Mouse (Mus musculus) bone marrow macrophage, adult 2 months (primary cell): ENCODE data around the gene Nav2.

Source experiments
- CTCF ChIP-seq: IDR thresholded peaks from 2 replicates; pipeline ENCODE4 v1.5.1; 2012; ENCODE audit warnings: low read depth, mild to moderate bottlenecking, low read length, moderate library complexity
- POLR2A ChIP-seq: IDR thresholded peaks from 2 replicates; pipeline ENCODE4 v1.6.1; 2012; ENCODE audit warnings: mild to moderate bottlenecking, low read depth, low read length, borderline replicate concordance

DNA sequence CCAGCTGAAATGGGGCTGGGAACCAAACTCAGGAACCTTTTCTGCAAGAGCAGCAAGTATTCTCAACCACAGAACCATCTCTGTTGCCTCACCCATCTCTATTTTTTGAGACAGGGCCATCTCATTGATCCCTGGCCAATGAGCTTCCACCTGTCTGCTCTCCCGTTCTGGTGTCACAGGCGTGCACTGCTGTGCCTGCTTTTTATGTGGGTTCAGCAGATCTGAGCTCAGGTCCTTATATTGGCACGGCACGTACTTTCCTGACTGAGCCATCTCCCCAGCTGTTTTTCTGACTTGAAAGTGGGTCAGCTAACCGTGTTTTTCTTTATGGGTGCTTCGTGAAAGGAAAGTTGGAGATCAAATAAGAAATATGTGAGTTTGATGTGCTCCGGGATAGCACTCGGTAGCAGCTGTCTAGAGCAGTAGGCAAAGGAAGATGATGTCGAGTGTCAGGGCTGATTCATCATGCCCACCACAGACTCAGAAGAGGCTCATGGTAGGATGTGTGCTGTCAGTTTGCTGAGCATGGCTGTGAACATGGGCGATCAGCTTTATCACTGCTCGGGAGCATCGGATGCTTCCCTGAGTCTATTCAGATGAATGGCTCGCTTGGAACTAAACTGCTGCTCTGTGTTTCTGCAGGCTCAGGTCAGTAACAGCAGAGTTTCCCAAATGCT is 456.1 kb downstream of the Nav2 start:
- TF ChIP-seq POLR2A, result no peak
- TF ChIP-seq CTCF, result no peak
